Mouse (Mus musculus): ENCODE data around the gene Strip1.
"Not testable (repeated sequence)": the region's sequence is repeated elsewhere in the genome, so short reads cannot be mapped to it uniquely, and the experiment has no call there.

Gene Strip1

DNA sequence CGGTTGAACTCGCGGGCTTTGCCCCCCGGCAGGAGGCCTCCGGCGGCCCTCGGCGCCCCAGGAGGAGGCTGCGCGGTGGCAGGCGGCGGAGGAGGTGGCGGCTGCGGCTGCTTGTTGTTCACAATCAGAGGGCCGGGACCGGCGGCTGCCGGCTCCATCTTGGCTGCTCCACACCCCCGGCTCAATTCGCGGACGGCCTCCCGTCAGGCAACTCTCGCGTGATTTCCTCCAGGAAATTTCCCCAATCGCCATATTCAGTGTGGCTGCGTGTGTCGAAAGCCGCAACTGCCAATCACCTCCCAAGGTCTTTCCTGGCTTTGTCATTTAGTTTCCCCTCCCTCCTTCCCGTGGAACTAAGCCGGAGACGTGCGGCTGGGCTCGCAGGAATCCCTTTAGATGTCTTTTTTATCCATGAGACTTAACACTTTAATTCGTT is at the start of gene Strip1:
Strip1 (minus strand) TSS at position 172 of the 436 bp plus-strand sequence.
- DNase-seq (ENCODE audit: low read depth) = peak; percentile 88

GRCm38 (mm10) chr3:107680790-107681576 is 49.5 kb upstream of the Strip1 start:
- no peak for DNase-seq (ENCODE audit: low read depth)

DNA sequence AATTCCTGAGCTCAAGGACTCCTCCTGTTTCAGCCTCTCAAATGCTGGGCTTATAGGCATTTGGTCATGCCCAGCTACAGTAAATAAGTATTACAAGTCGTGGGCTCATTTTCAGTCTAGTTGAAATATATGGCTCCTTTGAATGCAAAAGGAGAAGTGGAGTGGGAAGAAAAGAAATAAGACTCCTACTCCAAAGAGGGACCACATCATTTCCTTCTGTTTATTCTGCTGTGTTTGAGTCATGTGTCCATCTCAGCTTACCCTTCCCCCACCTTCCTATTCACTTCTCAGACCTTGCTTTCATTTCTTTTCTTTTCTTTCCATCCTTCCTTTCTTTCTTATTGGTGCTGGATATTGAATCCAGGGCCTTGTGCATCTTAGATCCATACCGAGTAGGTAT is 40.0 kb upstream of the Strip1 start:
- no peak for DNase-seq (ENCODE audit: low read depth)

GRCm38 (mm10) chr3:107670500-107670899 is 39.0 kb upstream of the Strip1 start:
- no peak for DNase-seq (ENCODE audit: low read depth)

GRCm38 (mm10) chr3:107668786-107669185 is 37.3 kb upstream of the Strip1 start:
- no peak for DNase-seq (ENCODE audit: low read depth)

DNA sequence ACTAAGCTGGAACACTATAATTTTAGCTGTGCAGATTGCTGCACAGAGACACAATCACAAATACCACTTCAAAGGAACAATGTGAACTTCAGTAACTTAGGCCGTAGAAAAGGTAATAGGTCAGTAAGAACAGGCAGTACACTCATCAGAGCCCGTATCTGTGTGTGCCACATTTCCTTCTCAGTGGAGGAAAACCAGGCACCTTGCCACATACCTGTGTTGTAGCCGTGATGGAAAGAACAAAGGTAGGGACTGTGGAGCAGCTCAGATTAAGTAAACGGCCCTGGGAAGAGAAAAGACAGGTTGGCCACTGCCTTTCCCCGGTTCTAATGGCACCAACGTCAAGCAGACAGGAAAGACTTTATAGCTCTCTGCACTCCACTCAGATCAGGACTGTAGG is 35.9 kb upstream of the Strip1 start:
- no peak for DNase-seq (ENCODE audit: low read depth)

GRCm38 (mm10) chr3:107664641-107665040 is 33.1 kb upstream of the Strip1 start:
- no peak for DNase-seq (ENCODE audit: low read depth)

GRCm38 (mm10) chr3:107659000-107659399 is 27.5 kb upstream of the Strip1 start:
- no peak for DNase-seq (ENCODE audit: low read depth)

- no peak for DNase-seq (ENCODE audit: low read depth)
Measured at GRCm38 (mm10) chr3:107656888-107657287, 25.4 kb upstream of the Strip1 start.

DNA sequence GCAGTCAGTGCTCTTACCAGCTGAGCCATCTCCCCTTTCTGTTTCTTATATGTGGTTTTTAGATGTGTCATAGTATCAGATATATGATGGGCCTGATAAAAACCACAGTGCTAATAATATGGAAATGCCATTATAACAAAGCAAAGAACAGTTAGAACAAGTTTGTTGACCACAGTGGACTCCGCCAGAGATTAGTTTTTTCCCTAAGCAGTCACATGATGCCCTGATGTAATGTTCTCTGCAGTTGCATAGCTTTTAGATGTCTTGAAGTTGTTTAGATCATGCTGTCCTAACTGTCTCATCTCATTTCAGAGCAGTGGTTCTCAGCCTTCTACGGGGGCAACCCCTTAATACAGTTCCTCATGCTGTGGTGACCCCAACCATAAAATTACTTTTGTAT is 24.7 kb upstream of the Strip1 start:
- no peak for DNase-seq (ENCODE audit: low read depth)

- no peak for DNase-seq (ENCODE audit: low read depth)
Measured at GRCm38 (mm10) chr3:107655491-107655890, 24.0 kb upstream of the Strip1 start.

DNA sequence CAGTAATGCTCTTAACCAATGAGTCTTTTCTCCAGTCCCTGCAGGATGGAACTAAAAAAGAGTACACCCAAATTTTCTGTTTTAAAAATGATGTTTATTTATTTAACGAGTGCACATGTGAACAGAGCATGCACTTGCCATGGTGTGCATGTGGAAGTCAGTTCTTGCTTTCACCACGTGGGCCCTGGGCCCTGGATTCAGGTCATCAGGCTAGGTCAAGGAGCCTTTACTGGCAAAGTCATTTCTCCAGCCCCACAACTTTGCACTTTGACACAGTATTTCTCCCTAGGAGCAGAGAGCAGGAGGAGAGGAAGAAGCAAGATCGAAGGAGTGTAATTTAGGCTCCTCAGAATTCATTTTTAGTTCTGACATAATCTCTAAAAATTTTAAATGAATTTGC is 23.4 kb upstream of the Strip1 start:
- DNase-seq (ENCODE audit: low read depth) = no peak

DNA sequence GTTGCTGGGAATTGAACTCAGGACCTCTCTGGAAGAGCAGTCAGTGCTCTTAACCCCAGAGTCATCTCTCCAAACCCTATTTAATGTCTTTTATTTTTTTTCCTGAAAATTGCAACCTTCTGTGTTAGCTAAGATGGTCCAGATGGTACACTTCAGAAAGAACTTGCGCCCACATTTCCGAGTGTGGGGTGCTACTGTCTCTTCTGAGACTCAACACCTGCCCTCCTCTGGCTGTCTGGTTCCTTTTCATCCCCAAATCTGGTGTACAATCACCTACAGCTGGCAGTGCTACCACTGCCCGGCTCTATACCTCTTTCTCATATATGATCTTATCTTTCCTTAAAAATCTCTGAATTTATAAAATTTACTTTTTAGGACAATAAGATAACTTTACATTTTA is 21.5 kb upstream of the Strip1 start:
- no peak for DNase-seq (ENCODE audit: low read depth)

- DNase-seq (ENCODE audit: low read depth) = not testable (repeated sequence)
Measured at GRCm38 (mm10) chr3:107650276-107650675, 18.8 kb upstream of the Strip1 start.

DNA sequence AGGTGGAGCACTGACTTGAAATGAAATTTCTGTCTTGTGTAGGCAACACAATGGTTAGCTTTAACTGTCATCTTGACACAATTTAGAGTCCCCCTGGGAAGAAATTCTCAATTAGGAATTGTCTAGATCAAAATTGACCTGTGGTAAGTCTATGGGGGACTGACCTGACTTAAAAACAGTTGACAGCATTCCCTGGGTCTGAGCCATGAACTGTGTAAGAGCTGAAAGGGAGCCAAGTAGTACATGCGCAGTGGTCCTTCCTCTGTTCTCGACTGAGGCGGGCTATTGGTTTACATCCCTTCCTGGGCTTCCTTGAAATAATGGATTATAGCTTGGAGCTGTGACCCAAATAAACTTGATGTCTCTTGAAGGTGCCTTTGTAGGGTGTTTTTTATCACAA is 15.5 kb upstream of the Strip1 start:
- no peak for DNase-seq (ENCODE audit: low read depth)

DNA sequence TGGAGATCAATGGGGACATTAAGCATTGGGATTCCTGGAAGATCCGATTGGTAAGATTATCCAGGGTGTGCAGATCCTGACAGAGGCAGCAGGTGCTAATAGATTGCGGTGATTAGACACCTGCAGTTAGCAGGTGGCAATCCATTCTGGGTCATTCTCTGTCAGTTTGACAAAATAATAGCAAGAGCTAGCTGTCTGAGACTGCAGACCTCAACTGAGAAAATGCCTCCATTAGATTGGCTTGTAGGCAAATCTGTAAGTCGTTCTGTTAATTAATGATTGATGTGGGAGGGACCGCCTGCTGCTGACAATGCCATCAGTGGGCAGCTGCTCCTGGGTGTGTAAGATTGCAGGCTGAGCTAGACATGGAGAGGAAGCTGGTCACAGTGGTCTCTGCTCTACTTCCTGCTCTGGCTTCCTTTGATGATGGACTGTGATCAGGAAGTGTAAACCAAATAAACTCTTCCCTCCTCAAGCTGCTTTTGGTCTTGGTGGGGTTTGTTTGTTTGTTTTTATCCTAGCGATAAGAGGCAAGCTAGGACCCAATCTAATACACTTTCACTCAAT is 6.2 kb upstream of the Strip1 start:
- DNase-seq (ENCODE audit: low read depth) = no peak

GRCm38 (mm10) chr3:107636236-107636635 is 4.7 kb upstream of the Strip1 start:
- DNase-seq (ENCODE audit: low read depth) = no peak

DNA sequence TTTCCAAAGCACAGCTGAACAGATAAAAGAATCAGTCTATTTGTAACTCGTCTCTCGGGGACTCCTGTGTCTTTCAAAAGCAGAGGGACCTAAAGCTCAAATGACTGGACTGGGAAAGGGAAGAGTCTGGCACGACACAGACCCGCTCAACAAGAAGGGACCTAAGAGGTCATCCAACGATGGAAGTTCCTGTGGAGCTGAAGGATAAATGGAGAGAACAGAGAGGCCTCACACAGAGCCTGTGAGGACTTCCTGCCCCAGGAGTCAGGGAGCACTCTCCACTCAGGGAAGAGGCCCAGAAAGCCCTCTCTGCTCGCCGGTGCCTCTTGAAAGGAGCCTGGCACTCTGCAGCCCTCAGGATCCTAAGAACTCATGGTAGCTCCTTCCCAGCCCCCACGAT is 4.3 kb upstream of the Strip1 start:
- DNase-seq (ENCODE audit: low read depth) = no peak

DNA sequence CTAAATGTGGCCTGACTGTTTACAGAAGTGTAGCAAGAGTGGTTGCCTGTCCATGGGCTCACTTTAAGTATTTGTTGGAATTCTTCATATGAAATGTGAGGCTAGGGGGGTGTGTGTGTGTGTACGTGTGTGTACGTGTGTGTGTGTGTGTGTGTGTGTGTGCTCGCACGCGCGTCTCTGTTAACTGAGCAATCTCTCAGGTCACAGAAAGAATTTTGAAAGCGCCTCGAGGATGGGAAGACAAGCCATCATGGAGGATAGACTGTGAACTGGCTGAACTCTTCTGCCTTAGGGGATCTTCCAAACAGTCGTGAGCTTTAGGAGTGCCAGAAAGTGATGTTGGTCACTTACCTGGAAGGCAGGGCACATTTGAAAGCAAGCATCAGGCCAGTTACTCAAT is 2.4 kb upstream of the Strip1 start:
- no peak for DNase-seq (ENCODE audit: low read depth)

- DNase-seq (ENCODE audit: low read depth) = no peak
Measured at GRCm38 (mm10) chr3:107632786-107633185, 1.3 kb upstream of the Strip1 start.

GRCm38 (mm10) chr3:107630682-107631522 is 592 bp downstream of the Strip1 start, which contains the start of gene Gm10961:
Gene Gm10961 (plus strand): TSS chr3:107631322.
- DNase-seq (ENCODE audit: low read depth) = peak; percentile 19

DNA sequence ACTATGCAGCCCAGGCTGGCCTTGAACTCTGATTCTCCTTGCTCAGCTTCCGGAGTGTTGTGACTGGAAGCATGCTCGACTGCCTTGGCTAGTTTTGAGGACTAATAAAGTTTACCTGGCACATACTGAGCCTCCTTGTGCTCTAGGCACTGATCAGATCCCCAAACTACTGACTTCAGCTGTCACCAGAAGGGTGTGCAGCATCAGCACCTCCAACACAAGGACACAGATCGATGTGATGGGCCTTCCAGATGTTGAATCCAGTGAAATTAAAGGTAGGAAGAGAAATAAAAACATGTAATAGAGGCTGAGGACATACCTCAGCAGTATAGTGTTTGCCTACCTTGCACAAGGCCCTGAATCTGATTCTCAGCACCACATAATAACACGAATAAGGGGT is 2.1 kb downstream of the Strip1 start:
- no peak for DNase-seq (ENCODE audit: low read depth)

GRCm38 (mm10) chr3:107628551-107628950 is 2.9 kb downstream of the Strip1 start:
- no peak for DNase-seq (ENCODE audit: low read depth)
